Mouse (Mus musculus) MEL-GATA-1-ER (cell line): ENCODE data around the gene Ttc33.
"Not testable (repeated sequence)": the region's sequence is repeated elsewhere in the genome, so short reads cannot be mapped to it uniquely, and the experiment has no call there.

Experiments used
- DNase-seq: peaks from one replicate; pipeline ENCODE4 v3.0.0-alpha.2; 2012; ENCODE audit warnings: low read depth; ENCODE audit errors: extremely low read depth

Gene Ttc33

DNA sequence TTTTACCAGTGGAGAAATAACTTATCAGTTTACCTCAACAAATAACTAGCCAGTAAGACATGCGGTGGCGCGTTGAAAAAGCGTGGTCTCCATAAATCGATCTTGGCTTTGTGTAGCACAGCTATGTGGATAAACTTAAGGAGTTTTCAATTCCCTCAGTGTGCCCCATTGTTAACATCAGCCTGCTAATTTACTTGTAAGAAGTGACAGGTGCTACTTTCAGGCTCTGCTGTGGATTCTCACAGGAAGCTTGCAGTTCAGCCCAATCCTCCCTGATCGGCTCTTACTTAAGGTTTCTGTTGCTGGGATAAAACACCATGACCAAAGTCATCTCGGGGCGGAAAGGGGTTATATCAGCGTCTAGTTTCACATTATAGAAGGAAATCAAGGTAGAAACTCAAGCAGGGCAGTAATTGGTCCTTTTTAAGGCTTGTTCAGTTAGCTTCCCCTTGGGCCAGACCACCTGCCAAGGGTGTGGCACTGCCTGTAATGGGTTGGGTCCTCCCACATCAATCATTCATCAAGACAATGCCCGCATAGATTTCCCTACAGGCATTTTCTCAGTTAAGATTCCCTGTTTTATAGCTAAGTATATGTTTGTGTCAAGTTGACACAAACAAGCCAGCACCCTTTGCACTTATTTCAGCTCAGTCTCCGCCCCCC lies 526 bp upstream of the Ttc33 start:
- no peak for DNase-seq

DNA sequence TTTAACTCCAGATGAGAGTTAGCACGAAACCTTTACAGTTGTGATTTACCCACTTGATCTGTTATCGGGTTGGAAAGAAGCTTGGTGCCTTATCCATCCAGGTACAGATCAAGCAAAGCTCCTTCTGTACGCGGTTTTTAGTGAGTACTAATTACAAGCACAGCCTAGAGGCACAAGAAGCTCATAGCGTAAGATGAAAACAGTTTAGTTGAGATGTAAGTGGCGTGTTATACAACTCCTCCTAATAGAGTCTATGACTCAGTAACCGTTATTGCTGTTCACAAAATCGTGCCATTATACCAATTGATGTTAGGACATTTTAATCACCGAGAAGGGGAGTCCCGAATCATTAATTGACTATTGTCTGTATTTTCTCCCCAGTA lies 959 bp downstream of the Ttc33 start:
- DNase-seq, result no peak

- DNase-seq, result no peak
Observed at GRCm38 (mm10) chr15:5187116-5187515, 1.8 kb downstream of the Ttc33 start.

GRCm38 (mm10) chr15:5188029-5188428 lies 2.7 kb downstream of the Ttc33 start:
- peak; percentile 87 for DNase-seq

DNA sequence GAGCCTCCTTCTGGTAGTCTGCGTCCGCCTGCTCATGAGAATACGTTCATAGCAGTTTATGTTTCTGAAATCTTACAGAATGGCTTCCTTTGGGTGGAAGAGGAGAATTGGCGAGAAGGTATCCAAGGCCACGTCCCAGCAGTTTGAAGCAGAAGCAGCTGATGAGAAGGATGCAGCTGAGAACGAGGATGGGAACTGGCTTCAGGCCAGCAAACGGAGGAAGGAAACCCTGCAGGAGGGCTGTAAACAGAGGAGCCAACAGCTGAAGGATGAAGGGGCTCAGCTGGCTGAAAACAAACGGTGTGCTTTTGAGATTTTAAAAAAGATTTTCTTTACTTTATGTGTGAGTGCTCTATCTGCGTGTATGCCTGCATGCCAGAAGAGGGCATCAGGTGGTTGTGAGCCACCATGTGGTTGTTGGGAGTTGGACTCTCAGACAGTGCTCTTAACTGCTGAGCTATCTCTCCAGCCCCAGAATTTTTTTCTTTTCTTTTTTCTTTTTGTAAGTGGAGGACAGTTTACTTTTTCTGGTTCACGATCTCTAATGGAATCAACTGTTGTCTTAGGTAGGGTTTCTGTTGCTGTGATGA lies 4.3 kb downstream of the Ttc33 start:
- no peak for DNase-seq

DNA sequence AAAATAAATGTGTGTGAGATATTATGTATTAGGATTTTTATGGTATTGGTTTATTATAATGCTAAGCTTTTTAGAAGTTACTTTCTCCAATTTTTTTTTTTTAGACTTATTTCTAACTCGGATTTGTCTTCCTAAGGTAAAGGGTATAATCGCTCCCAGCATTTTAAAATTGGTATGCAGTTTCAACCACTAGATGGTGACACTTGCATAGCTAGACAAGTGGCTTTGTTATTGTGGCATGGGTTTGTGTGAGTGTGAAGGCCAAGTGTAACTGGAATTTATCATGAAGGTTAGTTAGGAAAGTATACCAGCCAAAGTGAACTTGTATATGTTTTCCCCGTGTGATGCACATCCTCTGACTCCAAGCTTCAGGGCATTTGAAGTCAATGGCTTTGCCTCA lies 8.5 kb downstream of the Ttc33 start:
- no peak for DNase-seq

DNA sequence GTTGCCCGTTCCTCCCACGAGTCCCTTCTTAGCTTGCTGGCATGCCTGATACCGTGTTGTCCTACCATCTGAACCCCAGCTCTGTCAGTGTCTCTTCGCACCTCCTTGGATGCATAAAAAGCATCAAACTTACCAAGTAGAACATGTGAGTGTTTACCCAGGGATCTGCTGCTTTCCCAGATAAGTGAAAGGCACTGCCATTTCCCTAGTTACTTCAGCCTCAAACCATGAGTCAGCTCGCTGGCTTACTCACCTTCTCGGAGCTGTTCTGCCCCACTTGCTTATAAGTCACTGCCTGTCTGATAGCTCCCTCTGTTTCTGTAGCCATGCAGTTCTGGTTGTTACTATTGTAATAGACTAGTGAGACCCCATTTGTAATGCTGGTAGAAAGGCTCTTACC lies 9.1 kb downstream of the Ttc33 start:
- no peak for DNase-seq

- no peak for DNase-seq
Observed at GRCm38 (mm10) chr15:5194931-5195330, 9.6 kb downstream of the Ttc33 start.

DNA sequence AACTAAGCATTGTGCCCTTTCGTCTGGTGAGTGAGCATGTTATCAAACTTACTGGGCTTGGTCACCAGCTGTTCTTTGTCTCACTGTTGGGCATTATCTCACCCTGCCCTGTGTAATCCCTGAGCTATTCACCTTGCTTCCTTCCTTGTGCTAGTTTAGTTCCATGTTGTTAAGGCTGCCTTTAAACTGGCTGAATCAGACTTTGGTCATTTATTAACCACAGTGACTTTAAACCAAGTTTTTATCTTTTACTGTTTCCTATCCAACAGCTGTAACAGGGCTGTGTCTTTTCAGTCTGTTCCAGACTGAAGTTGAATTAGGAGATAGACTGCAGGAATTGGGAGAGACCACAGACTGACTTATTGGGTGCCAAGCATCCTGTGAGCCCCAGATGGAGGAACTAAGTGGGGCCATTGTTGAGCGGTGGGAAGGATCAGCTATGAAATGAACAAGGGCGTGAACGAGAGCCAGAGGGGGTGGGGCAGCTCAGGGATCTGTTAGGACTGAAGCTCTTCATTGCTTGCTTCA lies 10.7 kb downstream of the Ttc33 start:
- DNase-seq, result no peak

GRCm38 (mm10) chr15:5196691-5197090 lies 11.4 kb downstream of the Ttc33 start:
- DNase-seq, result no peak

- no peak for DNase-seq
Observed at GRCm38 (mm10) chr15:5205222-5205621, 19.9 kb downstream of the Ttc33 start.

GRCm38 (mm10) chr15:5209116-5209515 lies 23.8 kb downstream of the Ttc33 start:
- no peak for DNase-seq

- no peak for DNase-seq
Observed at GRCm38 (mm10) chr15:5220491-5220890, 35.2 kb downstream of the Ttc33 start.

- DNase-seq, result not testable (repeated sequence)
Observed at GRCm38 (mm10) chr15:5230746-5231145, 45.4 kb downstream of the Ttc33 start.

DNA sequence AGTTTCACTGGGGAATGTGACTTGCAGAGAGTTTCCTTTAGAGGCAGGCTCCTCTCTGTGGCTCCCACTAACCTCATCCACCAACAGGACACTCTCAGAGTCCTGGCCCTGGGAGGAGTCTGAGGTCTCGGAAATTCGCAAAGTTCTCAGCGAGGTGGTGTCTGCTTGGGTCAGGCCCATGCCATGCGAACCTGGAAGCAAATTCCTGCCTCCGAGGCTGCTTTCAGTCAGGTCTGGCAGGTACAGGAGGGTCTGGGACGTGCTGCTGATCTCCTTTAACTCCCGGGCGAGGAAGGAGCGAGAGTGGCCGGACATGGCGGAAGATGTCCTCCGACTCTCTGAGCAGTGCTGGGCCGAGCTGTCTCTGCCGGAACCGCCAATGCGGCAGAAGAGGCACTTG lies 49.3 kb downstream of the Ttc33 start:
- no peak for DNase-seq

- DNase-seq, result no peak
Observed at GRCm38 (mm10) chr15:5235527-5235926, 50.2 kb downstream of the Ttc33 start.

GRCm38 (mm10) chr15:5236538-5236937 lies 51.2 kb downstream of the Ttc33 start:
- peak; percentile 44 for DNase-seq

DNA sequence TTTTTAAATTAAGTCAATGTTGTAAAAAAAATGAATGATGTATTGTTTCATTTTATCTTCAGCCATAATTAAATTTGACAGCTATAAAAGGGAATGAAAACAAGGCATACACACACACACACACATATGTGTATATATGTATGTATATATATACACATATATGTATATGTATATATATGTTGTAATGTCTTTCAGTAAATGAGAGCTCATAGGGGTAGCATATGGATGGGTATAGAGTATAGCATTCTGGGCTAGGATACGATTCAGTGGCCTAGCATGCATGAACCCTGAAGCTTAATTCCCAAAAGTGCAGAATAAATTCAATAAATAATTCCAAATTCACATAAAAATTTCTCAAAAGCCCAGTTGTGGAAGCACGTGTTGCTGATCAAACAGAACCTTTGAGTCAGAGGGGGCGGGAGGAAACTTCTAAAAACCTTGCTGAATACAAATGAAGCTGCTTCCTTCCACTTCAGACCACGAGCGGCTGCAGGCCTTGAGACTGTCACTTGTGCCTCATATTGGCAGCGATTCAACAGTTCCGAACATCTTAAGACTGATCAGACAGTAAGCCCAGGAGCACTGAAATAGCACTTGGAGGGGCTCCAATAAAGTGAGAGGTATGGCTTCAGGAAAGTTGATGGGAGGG lies 51.8 kb downstream of the Ttc33 start:
- DNase-seq, result peak; percentile 51

- DNase-seq, result peak; percentile 8
Observed at GRCm38 (mm10) chr15:5238073-5238472, 52.7 kb downstream of the Ttc33 start.

- DNase-seq, result no peak
Observed at GRCm38 (mm10) chr15:5238553-5238952, 53.2 kb downstream of the Ttc33 start.

DNA sequence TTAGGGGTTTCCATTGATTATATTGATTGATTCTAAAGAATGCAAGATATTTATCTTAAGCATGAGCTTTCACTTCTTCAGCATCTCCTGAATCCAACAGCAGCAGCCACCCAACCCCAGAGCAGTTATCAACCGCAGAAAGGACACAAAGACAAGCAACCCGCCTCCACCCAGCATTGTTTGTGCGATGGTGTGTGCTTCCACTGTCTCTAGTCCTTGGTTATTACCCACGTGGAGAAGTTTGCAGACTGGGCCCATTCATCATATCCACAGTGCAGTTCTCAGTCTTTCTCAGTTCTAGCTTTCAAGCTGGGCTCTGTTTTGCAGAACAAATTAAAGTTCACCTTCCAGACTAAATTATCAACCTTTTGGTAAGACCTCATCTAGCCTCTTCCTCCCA lies 54.0 kb downstream of the Ttc33 start:
- DNase-seq, result peak; percentile 21

- DNase-seq, result peak; percentile 90
Observed at GRCm38 (mm10) chr15:5239901-5240300, 54.6 kb downstream of the Ttc33 start.

DNA sequence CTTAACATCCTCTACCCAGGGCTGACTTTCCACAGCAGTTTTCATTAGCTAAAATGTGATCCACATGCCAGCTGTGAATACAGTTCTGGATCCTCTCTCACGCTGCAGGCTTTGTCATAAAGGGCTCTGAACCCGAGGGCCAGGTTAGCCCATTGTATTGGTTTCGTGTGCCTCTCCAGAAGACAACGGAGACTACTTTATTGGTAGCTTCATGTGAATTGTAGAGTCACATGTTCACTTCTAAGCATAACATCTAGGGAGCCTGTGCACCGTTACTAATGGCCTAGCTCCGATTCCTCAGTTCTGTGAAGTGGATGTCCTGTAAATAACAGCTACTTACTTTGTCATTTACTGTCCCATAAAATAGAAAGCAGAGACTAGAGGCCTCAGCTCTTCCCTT lies 55.0 kb downstream of the Ttc33 start:
- no peak for DNase-seq
